Mouse (Mus musculus): ENCODE measurements at regions not wholly inside any gene's neighbourhood (a gene's known extent, or its start where the extent isn't known, plus 50 kb on each side); places are given as distances from the start of the nearest gene placed in this dataset.

DNA sequence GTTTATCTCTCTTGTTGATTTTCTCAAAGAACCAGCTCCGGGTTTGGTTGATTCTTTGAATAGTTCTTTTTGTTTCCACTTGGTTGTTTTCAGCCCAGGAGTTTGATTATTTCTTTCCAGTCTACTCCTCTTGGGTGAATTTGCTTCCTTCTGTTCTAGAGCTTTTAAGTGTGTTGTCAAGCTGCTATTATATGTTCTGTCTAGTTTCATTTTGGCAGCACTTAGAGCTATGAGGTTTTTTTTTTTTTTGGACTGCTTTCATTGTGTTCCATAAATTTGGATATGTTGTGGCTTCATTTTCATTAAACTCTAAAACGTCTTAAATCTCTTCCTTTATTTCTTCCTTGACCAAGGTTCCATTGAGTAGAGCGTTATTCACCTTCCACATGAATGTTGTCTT lies 485.3 kb downstream of the Slco6d1 start:
- no peaks in the 10 kb centered on the region for H3K9me3 ChIP-seq (ENCODE audit: low read depth, low read length)
- H3K4me3 ChIP-seq (ENCODE audit: low read depth, low read length): no peak overlapping the region
- ATAC-seq (ENCODE audit: insufficient read depth) (no peak), DNase-seq (no peak)
- no peak overlapping the region for H3K9ac ChIP-seq
- H3K27ac ChIP-seq (ENCODE audit: low read depth): no peak overlapping the region
- no peaks in the 10 kb centered on the region for H3K27me3 ChIP-seq (ENCODE audit: insufficient read depth, low read length)
- 77% methylated on average over 3 of the region's 3 CpGs for WGBS
- no peak overlapping the region for H3K4me2 ChIP-seq
- no peak for TF ChIP-seq CTCF (IDR thresholded peaks at IDR 0.05; ENCODE audit: low read depth)
- H3K4me1 ChIP-seq (ENCODE audit: insufficient read depth): no peaks in the 10 kb centered on the region
- H3K36me3 ChIP-seq (ENCODE audit: insufficient read depth): no peaks in the 10 kb centered on the region

DNA sequence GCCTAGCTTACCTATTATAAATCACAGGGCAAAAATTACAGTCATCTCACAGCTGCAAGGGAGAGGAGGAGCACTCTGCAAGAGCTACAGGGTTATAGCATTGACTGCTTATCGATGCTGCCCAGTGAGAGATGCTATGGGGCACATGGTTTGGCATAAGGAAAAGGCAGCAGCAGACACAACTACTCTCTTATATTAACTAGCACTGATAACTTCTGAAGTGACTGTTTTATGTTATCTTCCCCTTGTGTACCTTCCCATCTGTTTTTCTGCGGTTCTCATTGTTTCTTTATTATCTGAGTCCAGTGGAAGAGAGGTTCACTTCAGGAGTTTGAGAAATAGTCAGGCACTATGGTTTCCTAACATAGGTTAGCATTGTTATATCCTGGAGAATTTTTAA lies 502.1 kb downstream of the Slco6d1 start:
- ATAC-seq (ENCODE audit: insufficient read depth): no peak

GRCm38 (mm10) chr1:98924933-98925332 lies 504.0 kb downstream of the Slco6d1 start:
- no peak for TF ChIP-seq CTCF (IDR thresholded peaks at IDR 0.05; ENCODE audit: low read depth)

More for the DNA sequence above, 502.1 kb downstream of the Slco6d1 start:
- DNase-seq: no peak
- no peaks in the 10 kb centered on the region for H3K4me1 ChIP-seq (ENCODE audit: insufficient read depth)
- H3K36me3 ChIP-seq (ENCODE audit: insufficient read depth): no peaks in the 10 kb centered on the region
- no peak overlapping the region for H3K27ac ChIP-seq (ENCODE audit: low read depth)
- no peak overlapping the region for H3K4me2 ChIP-seq
- WGBS: 90% methylated on average over 2 of the region's 2 CpGs
- H3K4me3 ChIP-seq (ENCODE audit: low read depth, low read length): no peak overlapping the region
- H3K9me3 ChIP-seq (ENCODE audit: low read depth, low read length): no peaks in the 10 kb centered on the region
- TF ChIP-seq CTCF (IDR thresholded peaks at IDR 0.05; ENCODE audit: low read depth): no peak
- no peak overlapping the region for H3K9ac ChIP-seq
- H3K27me3 ChIP-seq (ENCODE audit: insufficient read depth, low read length): no peaks in the 10 kb centered on the region

GRCm38 (mm10) chr1:98930926-98931325 lies 510.0 kb downstream of the Slco6d1 start:
- Histone ChIP-seq H3K36me3 (ENCODE audit: insufficient read depth) (no peaks in the 10 kb centered on the region), H3K9ac (no peak overlapping the region), H3K27ac (ENCODE audit: low read depth) (no peak overlapping the region), H3K9me3 (ENCODE audit: low read depth, low read length) (no peaks in the 10 kb centered on the region), H3K4me3 (ENCODE audit: low read depth, low read length) (no peak overlapping the region), H3K4me2 (no peak overlapping the region), H3K4me1 (ENCODE audit: insufficient read depth) (no peaks in the 10 kb centered on the region), H3K27me3 (ENCODE audit: insufficient read depth, low read length) (no peaks in the 10 kb centered on the region)
- no peak for TF ChIP-seq CTCF (IDR thresholded peaks at IDR 0.05; ENCODE audit: low read depth)
- DNase-seq: no peak
- 50% methylated on average over 1 of the region's 1 CpGs for WGBS
- ATAC-seq (ENCODE audit: insufficient read depth): no peak

More at GRCm38 (mm10) chr1:98924933-98925332, 504.0 kb downstream of the Slco6d1 start:
- 62% methylated on average over 2 of the region's 2 CpGs for WGBS
- no peaks in the 10 kb centered on the region for H3K27me3 ChIP-seq (ENCODE audit: insufficient read depth, low read length)
- H3K9me3 ChIP-seq (ENCODE audit: low read depth, low read length): no peaks in the 10 kb centered on the region
- DNase-seq (no peak), ATAC-seq (ENCODE audit: insufficient read depth) (no peak)
- no peak overlapping the region for H3K4me3 ChIP-seq (ENCODE audit: low read depth, low read length)
- no peak overlapping the region for H3K9ac ChIP-seq
- H3K27ac ChIP-seq (ENCODE audit: low read depth): no peak overlapping the region
- H3K36me3 ChIP-seq (ENCODE audit: insufficient read depth): no peaks in the 10 kb centered on the region
- no peaks in the 10 kb centered on the region for H3K4me1 ChIP-seq (ENCODE audit: insufficient read depth)
- no peak overlapping the region for H3K4me2 ChIP-seq

GRCm38 (mm10) chr1:98932239-98932638 lies 511.3 kb downstream of the Slco6d1 start:
- H3K4me1 ChIP-seq (ENCODE audit: insufficient read depth): no peaks in the 10 kb centered on the region
- no peaks in the 10 kb centered on the region for H3K9me3 ChIP-seq (ENCODE audit: low read depth, low read length)
- 89% methylated on average over 1 of the region's 1 CpGs for WGBS
- H3K9ac ChIP-seq: no peak overlapping the region
- no peak for TF ChIP-seq CTCF (IDR thresholded peaks at IDR 0.05; ENCODE audit: low read depth)
- H3K36me3 ChIP-seq (ENCODE audit: insufficient read depth): no peaks in the 10 kb centered on the region
- H3K27ac ChIP-seq (ENCODE audit: low read depth): no peak overlapping the region
- H3K27me3 ChIP-seq (ENCODE audit: insufficient read depth, low read length): no peaks in the 10 kb centered on the region
- DNase-seq (no peak), ATAC-seq (ENCODE audit: insufficient read depth) (no peak)
- H3K4me3 ChIP-seq (ENCODE audit: low read depth, low read length): no peak overlapping the region
- H3K4me2 ChIP-seq: no peak overlapping the region

DNA sequence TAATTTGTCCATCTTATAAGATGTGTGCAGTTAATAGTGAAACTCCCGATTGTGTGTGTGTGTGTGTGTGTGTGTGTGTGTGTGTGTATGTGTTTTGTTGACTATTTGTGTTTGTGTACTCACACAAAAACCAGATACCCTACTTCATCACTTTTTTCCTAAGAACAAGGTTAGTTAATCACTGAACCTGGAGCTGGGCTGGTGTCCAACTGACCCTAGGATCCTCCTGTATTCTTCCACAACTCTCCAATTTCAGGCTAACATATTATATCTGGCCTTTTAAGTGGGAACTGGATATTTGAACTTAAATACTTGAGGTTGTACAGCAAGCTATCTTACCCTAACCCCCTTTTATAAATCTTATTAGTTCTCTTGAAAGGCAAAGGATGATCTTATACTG lies 556.8 kb downstream of the Slco6d1 start:
- Histone ChIP-seq H3K36me3 (ENCODE audit: insufficient read depth) (no peaks in the 10 kb centered on the region), H3K9me3 (ENCODE audit: low read depth, low read length) (no peaks in the 10 kb centered on the region), H3K4me1 (ENCODE audit: insufficient read depth) (no peaks in the 10 kb centered on the region), H3K4me2 (no peak overlapping the region), H3K9ac (no peak overlapping the region), H3K27me3 (ENCODE audit: insufficient read depth, low read length) (no peaks in the 10 kb centered on the region), H3K4me3 (ENCODE audit: low read depth, low read length) (no peak overlapping the region), H3K27ac (ENCODE audit: low read depth) (no peak overlapping the region)
- ATAC-seq (ENCODE audit: insufficient read depth) (no peak), DNase-seq (no peak)
- no peak for TF ChIP-seq CTCF (IDR thresholded peaks at IDR 0.05; ENCODE audit: low read depth)
- WGBS: 100% methylated on average over 1 of the region's 1 CpGs
